18 mouse cellular contexts compared by ENCODE assay signal in the genomic region with DNA sequence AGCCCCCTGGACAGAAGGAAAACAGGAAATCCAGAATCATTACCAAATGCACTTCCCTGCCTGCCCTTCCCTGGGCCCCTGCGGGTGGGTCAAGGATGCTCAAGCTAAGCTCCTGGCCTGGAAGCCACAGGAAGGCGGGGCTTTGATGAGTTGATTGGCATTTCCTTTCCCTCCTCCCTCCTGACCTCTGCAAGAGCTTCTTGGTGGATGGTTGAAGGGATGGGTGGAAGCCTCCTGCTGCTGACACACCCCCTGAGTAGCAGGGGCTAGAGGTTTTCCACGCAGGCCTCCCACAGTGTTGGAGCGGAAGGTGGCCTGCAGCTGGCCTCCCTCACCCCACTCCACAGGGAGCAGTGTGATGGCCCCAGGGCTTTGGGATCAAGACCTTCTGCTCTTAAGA.
DNase-seq lines count a peak whose midpoint lies in the region; ATAC-seq lines count a peak whose summit lies in the region.
"Had no signal": no experiment of that assay in that cellular context is flagged by ENCODE, and none has a peak within 500 bp of the region (broad histone marks: within the 10 kb centered on the region; RNA-seq: fewer than 3 reads in every experiment).

No protein-coding gene starts in this region.

- H3K27me3 ChIP-seq in midbrain, embryonic 10.5 days (ENCODE audit: low read depth, poor library complexity, severe bottlenecking): 0 out of 2 replicates have a peak, but pooled peaks cover under 1% of the 10 kb centered on the region
- no peaks in the 10 kb centered on the region for H3K27me3 ChIP-seq in midbrain, embryonic 16.5 days (ENCODE audit: control insufficient read depth, insufficient read depth, low read depth, low read length)
- H3K27me3 ChIP-seq: forebrain, embryonic 15.5 days; hindbrain, embryonic 13.5 days; liver, embryonic 15.5 days had no signal

- no peak overlapping the region for H3K4me2 ChIP-seq in midbrain, embryonic 16.5 days (ENCODE audit: low read length)
- H3K4me2 ChIP-seq: forebrain, embryonic 15.5 days; hindbrain, embryonic 13.5 days; liver, embryonic 15.5 days; midbrain, embryonic 11.5 days had no signal

- no peak overlapping the region for H3K9ac ChIP-seq in midbrain, embryonic 16.5 days (ENCODE audit: low read depth, low read length)
- H3K9ac ChIP-seq: forebrain, embryonic 15.5 days; hindbrain, embryonic 13.5 days; liver, embryonic 15.5 days had no signal

- peak overlapping the region; percentile 3; the same call in 1 of the 2 replicates for H3K27ac ChIP-seq in midbrain, embryonic 10.5 days (replicated peaks)
- H3K27ac ChIP-seq in midbrain, embryonic 16.5 days (ENCODE audit: low read length): no peak overlapping the region
- H3K27ac ChIP-seq: forebrain, embryonic 15.5 days; gastrocnemius, adult 2 months; heart, adult 2 months; hindbrain, embryonic 13.5 days; liver, embryonic 15.5 days had no signal

- H3K4me3 ChIP-seq in midbrain, embryonic 10.5 days: no peak overlapping the region
- no peak overlapping the region for H3K4me3 ChIP-seq in midbrain, embryonic 16.5 days (ENCODE audit: low read depth, low read length)
- H3K4me3 ChIP-seq: forebrain, embryonic 15.5 days; gastrocnemius, adult 2 months; heart, adult 2 months; hindbrain, embryonic 13.5 days; limb, embryonic 10.5 days; liver, embryonic 15.5 days had no signal

- no peak for ATAC-seq in midbrain, embryonic 16.5 days
- ATAC-seq: CD4-positive, CD25-positive, alpha-beta regulatory T cell, adult 4 months; forebrain, embryonic 15.5 days had no signal

- DNase-seq in midbrain, embryonic 10.5 days (ENCODE audit: low spot score): peak; percentile 34
- DNase-seq in embryo, embryonic 11 days: peak; percentile 71
- peak; percentile 19 to 22 for DNase-seq in kidney, adult 8-10 months
- peak; percentile 33 to 49 for DNase-seq in kidney, postnatal 4 days
- no peak for DNase-seq in frontal cortex, adult 2 months (ENCODE audit: extremely low spot score in 1 of 2, low spot score in 1 of 2)
- no peak for DNase-seq in left cerebral cortex, postnatal 14 days (ENCODE audit: low spot score in 2 of 2)
- DNase-seq: cerebellum, postnatal 36 days; gastrocnemius, adult 2 months; heart, adult 2 months; lung, postnatal 36 days; right cerebral cortex, postnatal 14 days had no signal

- no peaks in the 10 kb centered on the region for H3K36me3 ChIP-seq in midbrain, embryonic 10.5 days
- no peaks in the 10 kb centered on the region for H3K36me3 ChIP-seq in midbrain, embryonic 16.5 days (ENCODE audit: control insufficient read depth, insufficient read depth, low read length)
- H3K36me3 ChIP-seq: forebrain, embryonic 15.5 days; hindbrain, embryonic 13.5 days; limb, embryonic 10.5 days; liver, embryonic 15.5 days had no signal

- 42% methylated on average over 4 of the region's 4 CpGs for WGBS in midbrain, embryonic 10.5 days
- WGBS in midbrain, embryonic 16.5 days: 52% methylated on average over 4 of the region's 4 CpGs

- H3K4me1 ChIP-seq in midbrain, embryonic 10.5 days: peaks cover 38% of the 10 kb centered on the region
- peaks cover 15% of the 10 kb centered on the region for H3K4me1 ChIP-seq in midbrain, embryonic 16.5 days (ENCODE audit: control insufficient read depth, insufficient read depth, low read length)
- H3K4me1 ChIP-seq: liver, embryonic 15.5 days had no signal

- intact Hi-C loops in left cerebral cortex, postnatal 14 days (cut with DNase I): no loop called here

- peaks cover 8% of the 10 kb centered on the region; the same call in 1 of the 2 replicates for H3K9me3 ChIP-seq in midbrain, embryonic 10.5 days (replicated peaks)
- H3K9me3 ChIP-seq in midbrain, embryonic 16.5 days (replicated peaks; ENCODE audit: control insufficient read depth, low read length, poor library complexity, severe bottlenecking): no peaks in the 10 kb centered on the region
- H3K9me3 ChIP-seq: forebrain, embryonic 15.5 days; hindbrain, embryonic 13.5 days; limb, embryonic 10.5 days; liver, embryonic 15.5 days had no signal

Comparison
In these comparisons a context has a peak if more than half of its experiments do, and no peak if none do; other contexts are left out.
1. DNase-seq: peak in midbrain, embryonic 10.5 days (single experiment), embryo, embryonic 11 days (single experiment), kidney, adult 8-10 months (2 of 2) and kidney, postnatal 4 days (2 of 2); none in frontal cortex, adult 2 months (0 of 2) and left cerebral cortex, postnatal 14 days (0 of 2).